Mouse (Mus musculus) embryonic facial prominence, embryonic 10.5 days (tissue): ENCODE measurements around the gene Fgfr2. TPM values are rescaled to one million over a fixed set of nuclear protein-coding genes. Genes with fewer than 3 reads are reported as not detected.

ENCODE experiments used
- DNase-seq: peaks from one replicate; pipeline ENCODE4 v3.0.0-alpha.2; 2017; ENCODE audit warnings: low spot score
- H3K27ac ChIP-seq: fragments of 300-500 bp; sonication (generic); replicated peaks from 2 replicates; pipeline ENCODE4 v1.5.1; 2016; ENCODE audit warnings: mild to moderate bottlenecking
- H3K27me3 ChIP-seq: fragments of 300-500 bp; sonication (generic); replicated peaks from 2 replicates; pipeline ENCODE4 v1.6.1; 2016; ENCODE audit warnings: low read depth, mild to moderate bottlenecking; ENCODE audit not compliant: poor library complexity, severe bottlenecking
- H3K36me3 ChIP-seq: fragments of 300-500 bp; sonication (generic); replicated peaks from 2 replicates; pipeline ENCODE4 v1.6.1; 2016; ENCODE audit warnings: mild to moderate bottlenecking, moderate library complexity
- H3K4me1 ChIP-seq: fragments of 300-500 bp; sonication (generic); 2 replicates; pipeline ENCODE4 v1.6.1; 2016
- H3K4me3 ChIP-seq: fragments of 300-500 bp; sonication (generic); 2 replicates; pipeline ENCODE4 v1.5.1; 2016; ENCODE audit warnings: mild to moderate bottlenecking, moderate library complexity
- H3K9me3 ChIP-seq: fragments of 300-500 bp; sonication (generic); 2 replicates; pipeline ENCODE4 v1.6.1; 2016; ENCODE audit warnings: mild to moderate bottlenecking
- WGBS: fragments of 180-500 bp; shearing (Covaris S2); methylation state at CpG from one replicate; pipeline ENCODE4 v1.1.7; 2016; 5-methylcytosine and 5-hydroxymethylcytosine counted together
- polyA plus RNA-seq: library from polyadenylated mRNA; unstranded; fragments of >200 nt; fragmentation: Nextera tagmentation; extraction: Ambion mirVana; gene quantifications from 2 replicates; pipeline ENCODE4 v1.2.1, GENCODE M21; 2016

Gene Fgfr2
- polyA plus RNA-seq, 1 experiment from 2014 or later, result 74.3 TPM

DNA sequence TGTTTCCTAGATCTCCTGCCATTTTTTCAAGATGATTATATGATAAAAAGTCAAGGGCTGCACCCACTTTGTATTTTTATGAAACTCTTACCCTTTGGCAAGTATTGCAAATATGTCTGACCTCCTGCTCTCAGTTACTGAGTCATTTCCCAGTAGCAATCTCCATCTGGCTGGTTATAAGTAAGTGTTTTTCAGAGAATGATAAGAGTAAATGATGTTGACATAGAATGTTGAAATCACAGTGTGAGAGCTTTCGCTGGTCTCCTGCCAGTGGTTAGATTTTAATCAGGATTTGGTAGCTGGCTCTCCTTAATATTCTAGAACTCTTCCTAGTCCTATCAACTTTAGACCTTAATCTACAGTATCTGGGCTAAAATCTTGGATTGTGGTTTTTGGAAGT lies 2111.2 kb downstream of the Fgfr2 start:
- no peaks in the 10 kb centered on the region for H3K27me3 ChIP-seq
- DNase-seq, result no peak
- no peak overlapping the region for H3K4me3 ChIP-seq
- no peak overlapping the region for H3K27ac ChIP-seq
- 76% methylated on average over 1 of the region's 1 CpGs for whole genome bisulfite sequencing
- no peaks in the 10 kb centered on the region for H3K36me3 ChIP-seq
- H3K4me1 ChIP-seq, result no peaks in the 10 kb centered on the region
- H3K9me3 ChIP-seq, result peaks cover 5% of the 10 kb centered on the region; the same call in 1 of the 2 replicates

DNA sequence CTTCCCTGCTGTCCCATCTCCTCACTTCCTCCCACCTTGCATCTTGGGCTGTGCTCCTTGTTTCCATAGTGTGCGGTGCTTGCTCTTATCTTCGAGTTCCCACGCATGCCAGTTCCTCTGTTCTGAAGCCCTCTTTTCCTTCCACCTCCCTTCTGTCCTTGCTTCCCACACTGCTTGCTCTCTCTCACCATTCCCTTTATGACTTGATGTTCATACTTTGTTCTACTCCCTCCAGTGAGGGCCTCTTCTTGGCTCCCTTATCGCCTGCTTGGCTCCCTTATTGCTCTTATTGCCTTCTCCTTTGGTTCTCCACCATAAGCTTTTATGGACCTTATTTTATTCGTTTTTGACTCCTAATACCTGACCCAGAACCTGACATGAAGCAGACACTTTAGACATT lies 2114.0 kb downstream of the Fgfr2 start:
- Histone ChIP-seq H3K9me3 (peaks cover 16% of the 10 kb centered on the region; the same call in 1 of the 2 replicates), H3K4me1 (no peaks in the 10 kb centered on the region), H3K36me3 (no peaks in the 10 kb centered on the region), H3K27me3 (no peaks in the 10 kb centered on the region), H3K4me3 (no peak overlapping the region), H3K27ac (no peak overlapping the region)
- no peak for DNase-seq
- WGBS, result 84% methylated on average over 5 of the region's 5 CpGs

DNA sequence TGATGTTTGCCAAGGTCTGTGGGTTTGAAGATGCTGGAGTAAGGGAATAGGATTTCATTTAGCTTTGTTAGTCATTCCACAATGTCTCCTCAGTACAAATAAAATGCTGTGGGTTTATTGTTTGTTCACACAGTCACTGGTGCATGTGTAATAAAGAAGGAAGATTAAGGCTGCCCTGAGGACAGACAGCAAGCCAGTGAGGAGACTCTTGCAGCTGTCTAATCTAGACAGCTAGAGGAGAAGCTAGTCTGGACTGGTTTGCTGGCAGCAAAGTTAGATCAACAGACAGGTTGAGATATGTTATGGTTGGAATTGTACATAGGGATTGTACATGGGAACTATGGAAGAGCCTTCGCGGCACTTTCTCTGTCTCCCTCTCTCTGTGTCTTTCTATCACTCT lies 2115.9 kb downstream of the Fgfr2 start:
- no peak for DNase-seq
- H3K27ac ChIP-seq, result no peak overlapping the region
- H3K36me3 ChIP-seq, result no peaks in the 10 kb centered on the region
- no peaks in the 10 kb centered on the region for H3K4me1 ChIP-seq
- WGBS, result 97% methylated on average over 2 of the region's 2 CpGs
- peaks cover 16% of the 10 kb centered on the region; the same call in 1 of the 2 replicates for H3K9me3 ChIP-seq
- no peak overlapping the region for H3K4me3 ChIP-seq
- H3K27me3 ChIP-seq, result no peaks in the 10 kb centered on the region

DNA sequence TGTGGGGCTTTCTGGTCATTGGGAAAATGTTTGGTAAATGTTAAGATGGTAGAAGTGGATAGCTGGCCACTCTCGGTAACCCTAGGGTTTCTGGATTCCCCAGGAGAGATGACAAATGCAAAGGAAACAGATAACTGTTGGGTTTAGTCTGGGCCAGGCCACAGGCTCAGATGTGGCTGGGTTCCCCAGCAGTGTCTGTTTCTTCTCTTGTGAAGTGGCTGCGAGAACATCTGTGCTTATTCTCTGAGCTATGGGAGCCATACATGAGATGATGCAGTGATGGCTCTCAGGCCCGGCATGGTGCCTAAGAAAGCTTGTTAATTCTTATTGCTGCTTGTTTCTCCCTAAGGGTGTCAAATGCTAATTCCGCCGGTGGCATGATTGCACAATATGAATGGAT lies 2119.1 kb downstream of the Fgfr2 start:
- WGBS, result 87% methylated on average over 5 of the region's 5 CpGs
- Histone ChIP-seq H3K4me1 (peaks cover 5% of the 10 kb centered on the region; the same call in 1 of the 2 replicates), H3K4me3 (no peak overlapping the region), H3K36me3 (no peaks in the 10 kb centered on the region), H3K27ac (no peak overlapping the region), H3K9me3 (peaks cover 16% of the 10 kb centered on the region; the same call in 1 of the 2 replicates), H3K27me3 (no peaks in the 10 kb centered on the region)
- DNase-seq, result no peak

- H3K27me3 ChIP-seq, result no peaks in the 10 kb centered on the region
- DNase-seq, result no peak
- H3K36me3 ChIP-seq, result no peaks in the 10 kb centered on the region
- H3K4me3 ChIP-seq, result no peak overlapping the region
- no peak overlapping the region for H3K27ac ChIP-seq
- WGBS, result 89% methylated on average over 12 of the region's 12 CpGs
- H3K4me1 ChIP-seq, result peaks cover 5% of the 10 kb centered on the region; the same call in 1 of the 2 replicates
- H3K9me3 ChIP-seq, result peaks cover 12% of the 10 kb centered on the region; the same call in 1 of the 2 replicates
Observed at GRCm38 (mm10) chr7:131001976-131002726, 2121.0 kb downstream of the Fgfr2 start.

- DNase-seq, result no peak
- Histone ChIP-seq H3K27me3 (no peaks in the 10 kb centered on the region), H3K9me3 (no peaks in the 10 kb centered on the region), H3K27ac (no peak overlapping the region), H3K4me1 (no peaks in the 10 kb centered on the region), H3K4me3 (no peak overlapping the region), H3K36me3 (no peaks in the 10 kb centered on the region)
- WGBS, result 50% methylated on average over 8 of the region's 8 CpGs
Observed at GRCm38 (mm10) chr7:130993907-130994306, 2129.2 kb downstream of the Fgfr2 start.

DNA sequence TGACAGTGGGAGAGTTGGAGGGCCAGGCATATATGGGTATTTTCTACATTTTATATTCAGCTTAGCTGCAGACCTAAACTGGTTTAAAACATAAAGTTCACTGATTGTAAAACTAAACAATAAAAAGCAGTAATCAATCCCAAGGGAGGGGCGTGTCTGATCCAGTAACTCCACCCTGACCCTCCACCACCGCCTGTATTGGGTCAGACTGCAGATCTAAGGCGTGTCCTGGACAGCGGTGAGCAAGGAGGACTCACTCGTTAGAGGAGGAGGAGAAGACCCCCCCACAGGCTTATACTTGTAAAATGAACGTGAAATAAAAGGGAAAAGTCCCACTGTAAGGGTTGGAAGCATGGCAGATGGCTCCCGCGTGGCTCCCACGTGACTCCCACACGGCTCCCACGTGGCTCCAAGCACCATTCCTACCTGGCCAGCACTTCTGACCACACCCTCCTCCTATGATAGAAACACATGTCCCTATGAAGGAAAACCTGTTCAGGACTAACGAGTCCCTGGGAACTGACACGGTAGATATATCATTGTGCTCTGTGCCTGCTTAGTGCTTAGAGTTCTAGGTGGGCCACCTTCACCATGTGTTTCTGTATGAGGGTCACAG lies 2131.9 kb downstream of the Fgfr2 start:
- no peaks in the 10 kb centered on the region for H3K27me3 ChIP-seq
- 88% methylated on average over 13 of the region's 13 CpGs for WGBS
- H3K4me1 ChIP-seq, result no peaks in the 10 kb centered on the region
- no peak overlapping the region for H3K4me3 ChIP-seq
- H3K36me3 ChIP-seq, result no peaks in the 10 kb centered on the region
- H3K9me3 ChIP-seq, result no peaks in the 10 kb centered on the region
- H3K27ac ChIP-seq, result no peak overlapping the region
- no peak for DNase-seq

GRCm38 (mm10) chr7:130989371-130989770 lies 2133.8 kb downstream of the Fgfr2 start:
- no peaks in the 10 kb centered on the region for H3K27me3 ChIP-seq

DNA sequence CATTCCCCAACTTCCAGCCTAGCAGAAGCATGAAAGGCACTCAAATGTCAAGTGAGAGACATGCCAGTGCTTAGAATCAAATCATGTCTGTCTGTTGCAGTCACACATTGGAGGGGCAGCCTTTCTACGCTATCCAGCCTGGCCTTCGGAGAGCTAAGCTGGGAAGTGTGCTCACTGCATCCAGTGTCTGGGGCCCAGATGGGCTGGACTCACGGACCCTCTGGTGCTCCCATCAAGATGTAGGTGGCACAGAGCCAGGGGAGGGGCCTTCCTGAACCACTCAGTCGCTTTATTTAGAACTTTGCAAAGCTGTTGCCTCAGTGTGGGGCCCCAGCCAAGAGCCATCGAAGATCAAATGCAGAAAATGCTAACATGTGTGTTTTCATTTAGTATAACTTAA lies 2135.0 kb downstream of the Fgfr2 start:
- Histone ChIP-seq H3K36me3 (no peaks in the 10 kb centered on the region), H3K4me1 (no peaks in the 10 kb centered on the region), H3K4me3 (no peak overlapping the region), H3K27me3 (no peaks in the 10 kb centered on the region), H3K27ac (no peak overlapping the region), H3K9me3 (no peaks in the 10 kb centered on the region)
- 89% methylated on average over 5 of the region's 5 CpGs for WGBS
- DNase-seq, result no peak

More at GRCm38 (mm10) chr7:130989371-130989770, 2133.8 kb downstream of the Fgfr2 start:
- no peaks in the 10 kb centered on the region for H3K4me1 ChIP-seq
- H3K9me3 ChIP-seq, result no peaks in the 10 kb centered on the region
- H3K36me3 ChIP-seq, result no peaks in the 10 kb centered on the region
- 64% methylated on average over 3 of the region's 3 CpGs for WGBS
- DNase-seq, result no peak
- H3K4me3 ChIP-seq, result no peak overlapping the region
- H3K27ac ChIP-seq, result no peak overlapping the region

DNA sequence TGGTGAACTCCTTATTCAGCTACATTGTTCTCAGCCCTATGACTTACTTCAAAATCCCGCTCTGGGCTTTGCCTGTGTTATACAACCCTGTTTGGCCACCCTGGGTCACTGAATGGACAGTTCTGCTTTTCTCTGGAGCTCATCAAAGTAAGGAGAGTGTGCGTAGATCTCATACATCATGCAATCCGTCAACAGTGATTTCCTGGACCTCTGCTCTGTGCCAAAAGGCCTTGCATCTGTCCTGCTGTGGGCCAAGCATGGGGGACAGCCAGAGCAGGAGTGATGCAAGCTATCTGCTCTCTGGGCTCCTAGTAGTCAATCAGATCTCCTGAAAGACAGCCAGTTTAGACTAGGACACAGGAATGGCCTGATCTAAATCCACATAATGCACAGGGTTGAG lies 2137.4 kb downstream of the Fgfr2 start:
- no peaks in the 10 kb centered on the region for H3K27me3 ChIP-seq
- 87% methylated on average over 3 of the region's 3 CpGs for WGBS
- DNase-seq, result no peak
- H3K4me3 ChIP-seq, result no peak overlapping the region
- no peak overlapping the region for H3K27ac ChIP-seq
- H3K36me3 ChIP-seq, result no peaks in the 10 kb centered on the region
- H3K9me3 ChIP-seq, result no peaks in the 10 kb centered on the region
- peaks cover 15% of the 10 kb centered on the region for H3K4me1 ChIP-seq

GRCm38 (mm10) chr7:130985193-130985592 lies 2138.0 kb downstream of the Fgfr2 start:
- no peaks in the 10 kb centered on the region for H3K36me3 ChIP-seq
- peaks cover 15% of the 10 kb centered on the region for H3K4me1 ChIP-seq
- 87% methylated on average over 12 of the region's 12 CpGs for WGBS
- no peak for DNase-seq
- no peaks in the 10 kb centered on the region for H3K27me3 ChIP-seq
- H3K27ac ChIP-seq, result no peak overlapping the region
- H3K9me3 ChIP-seq, result no peaks in the 10 kb centered on the region
- no peak overlapping the region for H3K4me3 ChIP-seq

DNA sequence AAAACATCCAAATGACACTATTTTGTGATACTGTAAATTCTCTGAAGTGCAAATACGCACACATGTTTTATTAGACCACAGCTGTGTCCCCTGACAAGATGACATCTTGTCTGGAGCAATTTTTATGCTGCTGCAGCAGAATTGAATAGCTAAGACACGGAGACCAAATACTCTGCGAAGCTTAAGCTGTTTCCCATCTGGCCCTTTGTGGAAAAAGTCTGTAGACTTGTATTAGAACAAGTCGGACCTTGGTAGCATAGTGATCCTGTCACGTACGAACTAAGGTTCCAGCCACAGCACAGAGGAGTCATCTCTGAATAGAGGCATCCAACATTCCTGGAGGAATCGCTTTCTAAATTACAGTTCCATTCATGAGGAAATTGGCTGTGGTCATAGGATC lies 2138.9 kb downstream of the Fgfr2 start:
- Histone ChIP-seq H3K27me3 (no peaks in the 10 kb centered on the region), H3K27ac (no peak overlapping the region), H3K36me3 (no peaks in the 10 kb centered on the region), H3K9me3 (no peaks in the 10 kb centered on the region), H3K4me1 (peaks cover 15% of the 10 kb centered on the region), H3K4me3 (no peak overlapping the region)
- no peak for DNase-seq
- WGBS, result 92% methylated on average over 7 of the region's 7 CpGs

- H3K27me3 ChIP-seq, result no peaks in the 10 kb centered on the region
- no peak for DNase-seq
- H3K36me3 ChIP-seq, result no peaks in the 10 kb centered on the region
- no peak overlapping the region for H3K4me3 ChIP-seq
- no peak overlapping the region for H3K27ac ChIP-seq
- no peaks in the 10 kb centered on the region for H3K9me3 ChIP-seq
- 75% methylated on average over 3 of the region's 3 CpGs for WGBS
- peaks cover 17% of the 10 kb centered on the region for H3K4me1 ChIP-seq
Observed at GRCm38 (mm10) chr7:130982881-130983280, 2140.3 kb downstream of the Fgfr2 start.
